ENCODE assay signal across 12 mouse cellular contexts in genomic region chr4:57824626-57825240, GRCm38 (mm10).
A peak's percentile ranks its signal among the peaks of the same experiment; 100 is the strongest.
DNase-seq lines count a peak whose midpoint lies in the region; ATAC-seq and TF ChIP-seq lines count a peak whose summit lies in the region.
"Had no signal": no experiment of that assay in that cellular context is flagged by ENCODE, and none has a peak within 500 bp of the region (broad histone marks: within the 10 kb centered on the region; RNA-seq: fewer than 3 reads in every experiment).

No protein-coding gene starts in this region.

- H3K27ac ChIP-seq in forebrain, embryonic 12.5 days: peak overlapping the region; percentile 51
- H3K27ac ChIP-seq in forebrain, postnatal 0 days (ENCODE audit: low read depth, low read length): no peak overlapping the region
- H3K27ac ChIP-seq in liver, postnatal 0 days (ENCODE audit: low read depth): no peak overlapping the region
- H3K27ac ChIP-seq: liver, embryonic 14.5 days; macrophage had no signal

- no peak overlapping the region for H3K4me3 ChIP-seq in forebrain, embryonic 12.5 days (replicated peaks)
- no peak overlapping the region for H3K4me3 ChIP-seq in forebrain, postnatal 0 days (ENCODE audit: low read depth, low read length)
- H3K4me3 ChIP-seq in liver, postnatal 0 days (ENCODE audit: low read depth, low read length): no peak overlapping the region

- no peaks in the 10 kb centered on the region for H3K36me3 ChIP-seq in forebrain, embryonic 12.5 days (replicated peaks)
- H3K36me3 ChIP-seq in forebrain, postnatal 0 days (ENCODE audit: insufficient read depth): no peaks in the 10 kb centered on the region
- H3K36me3 ChIP-seq in liver, postnatal 0 days (replicated peaks; ENCODE audit: insufficient read depth, low read length): no peaks in the 10 kb centered on the region

- H3K4me2 ChIP-seq in forebrain, embryonic 12.5 days: peak overlapping the region; percentile 10; the same call in 1 of the 2 replicates
- H3K4me2 ChIP-seq in forebrain, postnatal 0 days (ENCODE audit: low read depth): no peak overlapping the region
- no peak overlapping the region for H3K4me2 ChIP-seq in liver, postnatal 0 days (ENCODE audit: low read depth, low read length)

- TF ChIP-seq EP300 in liver, postnatal 0 days (IDR thresholded peaks at IDR 0.05; ENCODE audit: low read depth): no peak

- peaks cover 29% of the 10 kb centered on the region for H3K4me1 ChIP-seq in forebrain, embryonic 12.5 days
- no peaks in the 10 kb centered on the region for H3K4me1 ChIP-seq in forebrain, postnatal 0 days (ENCODE audit: insufficient read depth)
- peaks cover 7% of the 10 kb centered on the region for H3K4me1 ChIP-seq in liver, postnatal 0 days (ENCODE audit: insufficient read depth)

- H3K9me3 ChIP-seq in forebrain, embryonic 12.5 days: no peaks in the 10 kb centered on the region
- no peaks in the 10 kb centered on the region for H3K9me3 ChIP-seq in forebrain, postnatal 0 days (ENCODE audit: low read length)
- H3K9me3 ChIP-seq in liver, postnatal 0 days (ENCODE audit: low read length): no peaks in the 10 kb centered on the region

- no peak overlapping the region for H3K9ac ChIP-seq in forebrain, embryonic 12.5 days
- H3K9ac ChIP-seq in forebrain, postnatal 0 days: no peak overlapping the region
- H3K9ac ChIP-seq in liver, postnatal 0 days (replicated peaks): no peak overlapping the region
- H3K9ac ChIP-seq: liver, embryonic 14.5 days had no signal

- no peak for DNase-seq in forebrain, postnatal 0 days
- DNase-seq in ovary, postnatal 36 days (ENCODE audit: low spot score): peak; percentile 19
- no peak for DNase-seq in ovary, postnatal 14 days (ENCODE audit: low spot score)
- peak; percentile 68 for DNase-seq in mesoderm, embryonic 11.5 days (ENCODE audit: low read depth, low spot score)
- peak; percentile 69 for DNase-seq in retina, postnatal 1 day
- no peak for DNase-seq in liver, postnatal 0 days
- no peak for DNase-seq in lung, adult 18-20 months
- DNase-seq: adrenal gland, adult 2 months; cerebellum, postnatal 36 days had no signal

- peak; percentile 47 for ATAC-seq in forebrain, embryonic 12.5 days (ENCODE audit: low FRiP score)
- ATAC-seq in forebrain, postnatal 0 days: no peak
- no peak for ATAC-seq in liver, postnatal 0 days

- no peak for TF ChIP-seq CTCF in forebrain, postnatal 0 days (IDR thresholded peaks at IDR 0.05; ENCODE audit: low read depth)
- no peak for TF ChIP-seq CTCF in liver, postnatal 0 days (IDR thresholded peaks at IDR 0.05; ENCODE audit: low read depth)

- 0 out of 2 replicates have a peak, but pooled peaks cover 3% of the 10 kb centered on the region for H3K27me3 ChIP-seq in forebrain, embryonic 12.5 days
- no peaks in the 10 kb centered on the region for H3K27me3 ChIP-seq in forebrain, postnatal 0 days (ENCODE audit: insufficient read depth, low read length)
- no peaks in the 10 kb centered on the region for H3K27me3 ChIP-seq in liver, postnatal 0 days (ENCODE audit: insufficient read depth, low read length)

- 8% methylated on average over 8 of the region's 8 CpGs for WGBS in forebrain, embryonic 12.5 days
- 12% methylated on average over 8 of the region's 8 CpGs for WGBS in forebrain, postnatal 0 days
- 62% methylated on average over 8 of the region's 8 CpGs for WGBS in liver, postnatal 0 days (ENCODE audit: insufficient replicate concordance)

Comparison
In these comparisons a context has a peak if more than half of its experiments do, and no peak if none do; other contexts are left out.
1. DNase-seq: peak in ovary, postnatal 36 days (single experiment), mesoderm, embryonic 11.5 days (single experiment) and retina, postnatal 1 day (single experiment); none in forebrain, postnatal 0 days (single experiment), ovary, postnatal 14 days (single experiment), liver, postnatal 0 days (single experiment) and lung, adult 18-20 months (0 of 2).